Comparison of ENCODE assay signal across 18 mouse cellular contexts in the genomic region with DNA sequence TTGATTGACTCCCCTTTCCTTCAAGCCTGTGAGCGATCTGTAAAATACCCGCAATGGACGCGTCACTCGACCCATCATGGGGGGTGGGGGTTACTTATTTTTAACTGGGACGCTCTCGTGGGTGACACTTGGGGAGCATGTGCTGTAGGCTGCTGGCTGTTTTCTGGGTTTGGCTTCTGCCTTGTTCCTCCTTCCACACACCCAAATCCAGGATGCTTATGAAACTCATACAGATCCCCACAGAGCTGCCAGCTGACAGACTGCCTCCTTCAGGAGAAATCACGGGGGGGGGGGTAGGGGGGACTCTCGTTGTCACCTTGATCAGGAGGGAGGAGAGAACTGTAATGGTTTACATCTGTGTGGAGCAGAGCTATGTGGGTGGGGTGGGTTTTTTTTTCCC.
DNase-seq lines count a peak whose midpoint lies in the region; ATAC-seq lines count a peak whose summit lies in the region.
"Had no signal": no experiment of that assay in that cellular context is flagged by ENCODE, and none has a peak within 500 bp of the region (broad histone marks: within the 10 kb centered on the region; RNA-seq: fewer than 3 reads in every experiment).

No protein-coding gene starts in this region.

- no peak for ATAC-seq in neural tube, embryonic 12.5 days (ENCODE audit: low FRiP score, low read depth)
- ATAC-seq in hindbrain, embryonic 15.5 days (ENCODE audit: low FRiP score, low read depth) = peak; percentile 25; the same call in 1 of the 2 replicates
- no peak for ATAC-seq in midbrain, embryonic 15.5 days (replicated peaks)
- ATAC-seq in kidney, embryonic 14.5 days (ENCODE audit: low FRiP score, low TSS enrichment) = no peak
- no peak for ATAC-seq in heart, embryonic 11.5 days (replicated peaks; ENCODE audit: insufficient number of reproducible peaks, low FRiP score, low TSS enrichment)
- ATAC-seq: Patski had no signal

- no peak overlapping the region for H3K4me3 ChIP-seq in neural tube, embryonic 12.5 days
- H3K4me3 ChIP-seq in hindbrain, embryonic 15.5 days = no peak overlapping the region
- H3K4me3 ChIP-seq in midbrain, embryonic 15.5 days = no peak overlapping the region
- no peak overlapping the region for H3K4me3 ChIP-seq in kidney, embryonic 14.5 days (ENCODE audit: low read length)
- no peak overlapping the region for H3K4me3 ChIP-seq in heart, embryonic 11.5 days (ENCODE audit: low read depth, low read length)
- H3K4me3 ChIP-seq: embryonic facial prominence, embryonic 12.5 days; heart, embryonic 12.5 days had no signal

- H3K4me2 ChIP-seq in neural tube, embryonic 12.5 days (replicated peaks) = no peak overlapping the region
- H3K4me2 ChIP-seq in hindbrain, embryonic 15.5 days = 0 out of 2 replicates have a peak overlapping the region, but pooled peaks have one; percentile 24
- H3K4me2 ChIP-seq in midbrain, embryonic 15.5 days = peak overlapping the region; percentile 26
- no peak overlapping the region for H3K4me2 ChIP-seq in kidney, embryonic 14.5 days (replicated peaks; ENCODE audit: low read depth, low read length)
- no peak overlapping the region for H3K4me2 ChIP-seq in heart, embryonic 11.5 days
- H3K4me2 ChIP-seq: embryonic facial prominence, embryonic 12.5 days; heart, embryonic 12.5 days had no signal

- H3K27ac ChIP-seq in neural tube, embryonic 12.5 days = 0 out of 2 replicates have a peak overlapping the region, but pooled peaks have one; percentile 26
- H3K27ac ChIP-seq in hindbrain, embryonic 15.5 days (replicated peaks) = peak overlapping the region; percentile 76
- peak overlapping the region; percentile 82 for H3K27ac ChIP-seq in midbrain, embryonic 15.5 days
- no peak overlapping the region for H3K27ac ChIP-seq in kidney, embryonic 14.5 days (ENCODE audit: low read depth, low read length)
- no peak overlapping the region for H3K27ac ChIP-seq in heart, embryonic 11.5 days (ENCODE audit: low read depth, low read length)
- H3K27ac ChIP-seq: macrophage had no signal

- H3K4me1 ChIP-seq in neural tube, embryonic 12.5 days = peaks cover 42% of the 10 kb centered on the region
- H3K4me1 ChIP-seq in hindbrain, embryonic 15.5 days (replicated peaks) = peaks cover 52% of the 10 kb centered on the region
- peaks cover 63% of the 10 kb centered on the region for H3K4me1 ChIP-seq in midbrain, embryonic 15.5 days
- H3K4me1 ChIP-seq in kidney, embryonic 14.5 days (ENCODE audit: control insufficient read depth, insufficient read depth, low read length) = 0 out of 2 replicates have a peak, but pooled peaks cover 3% of the 10 kb centered on the region
- peaks cover 6% of the 10 kb centered on the region for H3K4me1 ChIP-seq in heart, embryonic 11.5 days (ENCODE audit: control insufficient read depth, insufficient read depth, low read length)

- H3K36me3 ChIP-seq in neural tube, embryonic 12.5 days = no peaks in the 10 kb centered on the region
- no peaks in the 10 kb centered on the region for H3K36me3 ChIP-seq in hindbrain, embryonic 15.5 days
- H3K36me3 ChIP-seq in midbrain, embryonic 15.5 days (replicated peaks) = no peaks in the 10 kb centered on the region
- no peaks in the 10 kb centered on the region for H3K36me3 ChIP-seq in kidney, embryonic 14.5 days (ENCODE audit: control insufficient read depth, insufficient read depth, low read length)
- no peaks in the 10 kb centered on the region for H3K36me3 ChIP-seq in heart, embryonic 11.5 days (ENCODE audit: control insufficient read depth, insufficient read depth, low read length)
- H3K36me3 ChIP-seq: embryonic facial prominence, embryonic 12.5 days; heart, embryonic 12.5 days had no signal

- no peaks in the 10 kb centered on the region for H3K27me3 ChIP-seq in neural tube, embryonic 12.5 days (replicated peaks)
- no peaks in the 10 kb centered on the region for H3K27me3 ChIP-seq in hindbrain, embryonic 15.5 days
- no peaks in the 10 kb centered on the region for H3K27me3 ChIP-seq in midbrain, embryonic 15.5 days (replicated peaks)
- no peaks in the 10 kb centered on the region for H3K27me3 ChIP-seq in kidney, embryonic 14.5 days (ENCODE audit: control insufficient read depth, insufficient read depth, low read length)
- no peaks in the 10 kb centered on the region for H3K27me3 ChIP-seq in heart, embryonic 11.5 days (ENCODE audit: control insufficient read depth, insufficient read depth, low read length)
- H3K27me3 ChIP-seq: embryonic facial prominence, embryonic 12.5 days; heart, embryonic 12.5 days; Patski had no signal

- no peak overlapping the region for H3K9ac ChIP-seq in neural tube, embryonic 12.5 days
- H3K9ac ChIP-seq in hindbrain, embryonic 15.5 days = no peak overlapping the region
- H3K9ac ChIP-seq in midbrain, embryonic 15.5 days = no peak overlapping the region
- H3K9ac ChIP-seq in kidney, embryonic 14.5 days (ENCODE audit: low read depth, low read length) = no peak overlapping the region
- H3K9ac ChIP-seq in heart, embryonic 11.5 days (ENCODE audit: low read depth, low read length) = no peak overlapping the region
- H3K9ac ChIP-seq: heart, embryonic 12.5 days had no signal

- 75% methylated on average over 9 of the region's 9 CpGs for WGBS in neural tube, embryonic 12.5 days
- WGBS in hindbrain, embryonic 15.5 days = 54% methylated on average over 9 of the region's 9 CpGs
- 15% methylated on average over 9 of the region's 9 CpGs for WGBS in midbrain, embryonic 15.5 days
- 78% methylated on average over 9 of the region's 9 CpGs for WGBS in kidney, embryonic 14.5 days
- 64% methylated on average over 9 of the region's 9 CpGs for WGBS in heart, embryonic 11.5 days (ENCODE audit: insufficient replicate concordance)

- no peak for DNase-seq in neural tube, embryonic 10.5 days (ENCODE audit: extremely low spot score, low spot score)
- no peak for DNase-seq in right cerebral cortex, adult 18-20 months
- DNase-seq: cerebellum, adult 18-20 months; gastrocnemius, postnatal 25 days; heart, postnatal 4 days; kidney, adult 18-20 months; lung, adult 2 months; right cerebral cortex, postnatal 4 days; thymus, postnatal 36 days had no signal

- H3K9me3 ChIP-seq in neural tube, embryonic 12.5 days = no peaks in the 10 kb centered on the region
- H3K9me3 ChIP-seq in hindbrain, embryonic 15.5 days = no peaks in the 10 kb centered on the region
- H3K9me3 ChIP-seq in midbrain, embryonic 15.5 days = no peaks in the 10 kb centered on the region
- no peaks in the 10 kb centered on the region for H3K9me3 ChIP-seq in kidney, embryonic 14.5 days (ENCODE audit: control insufficient read depth, low read length)
- no peaks in the 10 kb centered on the region for H3K9me3 ChIP-seq in heart, embryonic 11.5 days (replicated peaks; ENCODE audit: control insufficient read depth, low read length)
- H3K9me3 ChIP-seq: embryonic facial prominence, embryonic 12.5 days; heart, embryonic 12.5 days had no signal

Comparison
In these comparisons a context has a peak if more than half of its experiments do, and no peak if none do; other contexts are left out.
1. H3K27ac ChIP-seq: peak in neural tube, embryonic 12.5 days (single experiment), hindbrain, embryonic 15.5 days (single experiment) and midbrain, embryonic 15.5 days (single experiment); none in kidney, embryonic 14.5 days (single experiment) and heart, embryonic 11.5 days (single experiment).
2. H3K4me2 ChIP-seq: peak in hindbrain, embryonic 15.5 days (single experiment) and midbrain, embryonic 15.5 days (single experiment); none in neural tube, embryonic 12.5 days (single experiment), kidney, embryonic 14.5 days (single experiment) and heart, embryonic 11.5 days (single experiment).